Mouse (Mus musculus): Measurements from ENCODE around the gene Syt15.

DNA sequence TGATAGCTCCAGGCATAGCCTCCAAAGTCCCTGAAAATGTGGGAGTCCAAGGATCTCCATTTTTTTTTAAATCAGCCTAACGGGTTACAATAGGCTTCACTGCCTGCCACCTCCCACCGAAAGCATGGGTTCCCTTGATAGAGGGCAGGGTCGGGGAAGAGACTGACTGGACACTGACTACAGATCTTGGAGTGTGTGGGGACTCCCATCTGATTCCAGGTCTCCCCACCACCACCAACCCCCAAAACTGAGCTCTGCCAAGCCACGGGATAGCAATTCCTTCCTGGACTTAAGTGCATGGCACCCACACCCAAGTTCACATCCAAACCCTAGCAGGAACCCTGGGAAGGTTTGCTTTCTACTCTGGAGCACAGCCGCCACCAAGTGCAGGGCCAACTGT is 1.0 kb downstream of the Syt15 start:
- TF ChIP-seq CTCF (IDR thresholded peaks at IDR 0.05; ENCODE audit: low read depth, low read length) (no peak), POLR2A (IDR thresholded peaks at IDR 0.05; ENCODE audit: insufficient read depth, low read length) (no peak), EP300 (IDR thresholded peaks at IDR 0.05; ENCODE audit: insufficient read depth, low read depth, low read length) (no peak)
